ENCODE assay signal across 16 mouse cellular contexts in the genomic region with DNA sequence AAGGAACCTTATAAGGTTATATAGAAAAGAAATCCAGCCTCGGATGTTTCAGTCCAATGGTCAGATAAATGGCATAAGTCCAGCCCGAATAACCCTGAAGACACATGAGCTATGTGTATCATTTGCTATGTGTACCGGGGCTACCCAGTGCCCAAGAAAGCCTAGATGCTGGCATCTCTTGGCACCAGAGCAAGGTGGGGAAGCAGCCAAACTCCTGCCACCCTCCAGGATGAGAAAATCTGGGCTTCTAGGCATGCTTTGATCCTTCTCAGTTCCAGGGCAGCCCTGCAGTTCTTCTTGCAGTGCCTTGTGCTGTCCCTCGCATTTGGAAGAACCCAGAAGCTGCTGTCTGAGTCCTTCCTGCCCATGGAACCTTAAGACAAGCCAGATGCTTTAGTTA.
DNase-seq lines count a peak whose midpoint lies in the region; TF ChIP-seq lines count a peak whose summit lies in the region.
"Had no signal": no experiment of that assay in that cellular context is flagged by ENCODE, and none has a peak within 500 bp of the region (broad histone marks: within the 10 kb centered on the region; RNA-seq: fewer than 3 reads in every experiment).

No protein-coding gene starts in this region.

- TF ChIP-seq CTCF in cerebellum, adult 2 months (IDR thresholded peaks at IDR 0.05; ENCODE audit: borderline replicate concordance, insufficient read depth, low read depth, low read length) = no peak

- no peaks in the 10 kb centered on the region for H3K27me3 ChIP-seq in cerebellum, adult 2 months (ENCODE audit: control insufficient read depth, insufficient read depth, low read length)
- H3K27me3 ChIP-seq: CH12.LX, Patski had no signal

- no peak for TF ChIP-seq POLR2A in cerebellum, adult 2 months (IDR thresholded peaks at IDR 0.05; ENCODE audit: borderline replicate concordance, insufficient read depth, low read length)

- H3K4me3 ChIP-seq in cerebellum, adult 2 months (replicated peaks; ENCODE audit: insufficient read depth, low read depth, low read length) = no peak overlapping the region

- 38% methylated on average over 4 of the region's 4 CpGs for WGBS in cerebellum, adult 2 months

- H3K4me1 ChIP-seq in cerebellum, adult 2 months (ENCODE audit: control insufficient read depth, insufficient read depth, low read length) = no peaks in the 10 kb centered on the region

- DNase-seq in cerebellum, postnatal 10 days = peak; percentile 52 to 63
- no peak for DNase-seq in cerebellum, adult 9-11 months
- DNase-seq in cerebellum, postnatal 14 days = peak; percentile 27 to 36
- no peak for DNase-seq in cerebellum, adult 2 months
- DNase-seq: adrenal gland, adult 2 months; adrenal gland, adult 8-10 months; adrenal gland, postnatal 10 days; adrenal gland, postnatal 14 days; adrenal gland, postnatal 25 days; adrenal gland, postnatal 36 days; B cell, adult 2 months; cerebellum, adult 11 months; cerebellum, adult 11-12 months; cerebellum, adult 18-20 months had no signal

- no peak overlapping the region for H3K27ac ChIP-seq in cerebellum, adult 2 months (ENCODE audit: insufficient read depth, low read length)

Comparison
In these comparisons a context has a peak if more than half of its experiments do, and no peak if none do; other contexts are left out.
1. DNase-seq: peak in cerebellum, postnatal 10 days (2 of 2) and cerebellum, postnatal 14 days (2 of 2); none in cerebellum, adult 9-11 months (single experiment) and cerebellum, adult 2 months (0 of 2).